In genomic region chr1:43224171-43224570, GRCm38 (mm10) we compare ENCODE assay signal across 12 mouse cellular contexts. TPM values are rescaled to one million over a fixed set of nuclear protein-coding genes. Genes with fewer than 3 reads are reported as not detected.
A peak's percentile ranks its signal among the peaks of the same experiment; 100 is the strongest.
DNase-seq lines count a peak whose midpoint lies in the region; ATAC-seq lines count a peak whose summit lies in the region.
"Had no signal": no experiment of that assay in that cellular context is flagged by ENCODE, and none has a peak within 500 bp of the region (broad histone marks: within the 10 kb centered on the region; RNA-seq: fewer than 3 reads in every experiment).

No protein-coding gene starts in this region.

- H3K4me1 ChIP-seq in megakaryocyte, embryonic 14.5 days, result no peaks in the 10 kb centered on the region
- H3K4me1 ChIP-seq in hindbrain, embryonic 16.5 days (ENCODE audit: control insufficient read depth, insufficient read depth, low read depth, low read length), result no peaks in the 10 kb centered on the region
- H3K4me1 ChIP-seq in neural tube, embryonic 15.5 days, result no peaks in the 10 kb centered on the region
- H3K4me1 ChIP-seq: embryonic facial prominence, embryonic 12.5 days had no signal

- peak; percentile 59 to 80 for ATAC-seq in hematopoietic stem cell, adult 5-6 weeks (replicated peaks in 1 of 2; ENCODE audit: insufficient read depth in 1 of 2, low FRiP score in 2 of 2, low TSS enrichment in 1 of 2, low read depth in 1 of 2, poor library complexity in 2 of 2, severe bottlenecking in 2 of 2)
- ATAC-seq in hindbrain, embryonic 16.5 days, result no peak
- no peak for ATAC-seq in neural tube, embryonic 15.5 days (ENCODE audit: low FRiP score)

- H3K4me2 ChIP-seq in hindbrain, embryonic 16.5 days (ENCODE audit: low read length), result no peak overlapping the region
- no peak overlapping the region for H3K4me2 ChIP-seq in neural tube, embryonic 15.5 days
- H3K4me2 ChIP-seq: embryonic facial prominence, embryonic 12.5 days; heart, embryonic 11.5 days had no signal

- no peaks in the 10 kb centered on the region for H3K9me3 ChIP-seq in megakaryocyte, embryonic 14.5 days
- H3K9me3 ChIP-seq in hindbrain, embryonic 16.5 days (ENCODE audit: control insufficient read depth, low read length), result no peaks in the 10 kb centered on the region
- H3K9me3 ChIP-seq in neural tube, embryonic 15.5 days (replicated peaks), result no peaks in the 10 kb centered on the region
- H3K9me3 ChIP-seq: embryonic facial prominence, embryonic 12.5 days had no signal

- 84% methylated on average over 2 of the region's 2 CpGs for WGBS in hindbrain, embryonic 16.5 days
- 66% methylated on average over 2 of the region's 2 CpGs for WGBS in neural tube, embryonic 15.5 days

- H3K36me3 ChIP-seq in megakaryocyte, embryonic 14.5 days (replicated peaks; ENCODE audit: low read length), result no peaks in the 10 kb centered on the region
- no peaks in the 10 kb centered on the region for H3K36me3 ChIP-seq in hindbrain, embryonic 16.5 days (ENCODE audit: control insufficient read depth, insufficient read depth, low read length)
- no peaks in the 10 kb centered on the region for H3K36me3 ChIP-seq in neural tube, embryonic 15.5 days
- H3K36me3 ChIP-seq: embryonic facial prominence, embryonic 12.5 days had no signal

- H3K4me3 ChIP-seq in megakaryocyte, embryonic 14.5 days (replicated peaks), result peak overlapping the region; percentile 7
- H3K4me3 ChIP-seq in hindbrain, embryonic 16.5 days (ENCODE audit: low read length), result no peak overlapping the region
- H3K4me3 ChIP-seq in neural tube, embryonic 15.5 days (replicated peaks), result no peak overlapping the region
- H3K4me3 ChIP-seq: embryonic facial prominence, embryonic 12.5 days had no signal

- H3K9ac ChIP-seq in hindbrain, embryonic 16.5 days (ENCODE audit: low read depth, low read length), result no peak overlapping the region
- H3K9ac ChIP-seq in neural tube, embryonic 15.5 days (replicated peaks), result no peak overlapping the region
- H3K9ac ChIP-seq: embryonic facial prominence, embryonic 12.5 days had no signal

- no peaks in the 10 kb centered on the region for H3K27me3 ChIP-seq in megakaryocyte, embryonic 14.5 days (replicated peaks)
- no peaks in the 10 kb centered on the region for H3K27me3 ChIP-seq in hindbrain, embryonic 16.5 days (replicated peaks; ENCODE audit: control insufficient read depth, insufficient read depth, low read length)
- H3K27me3 ChIP-seq in neural tube, embryonic 15.5 days (replicated peaks), result no peaks in the 10 kb centered on the region
- H3K27me3 ChIP-seq: embryonic facial prominence, embryonic 12.5 days had no signal

- peak; percentile 62 for DNase-seq in 416B (ENCODE audit: low read depth)
- peak; percentile 27 to 42 for DNase-seq in CD8-positive naive resting alpha-beta T cell, adult 2 months (ENCODE audit: low read depth in 2 of 2, low spot score in 2 of 2)
- no peak for DNase-seq in left cerebral cortex, adult 18-20 months (ENCODE audit: low spot score in 2 of 2)
- no peak for DNase-seq in adrenal gland, postnatal 14 days
- DNase-seq: adrenal gland, adult 8-10 months; left cerebral cortex, postnatal 4 days had no signal

- no peak overlapping the region for H3K27ac ChIP-seq in hindbrain, embryonic 16.5 days (ENCODE audit: low read depth, low read length)
- H3K27ac ChIP-seq in neural tube, embryonic 15.5 days (replicated peaks), result no peak overlapping the region

RNA-seq across cellular contexts. Expression of gene Fhl2, which starts 27.4 kb away (rescaled TPM):
- 2.3 TPM in 1 of 2 replicates, not detected in the other for total RNA-seq in hematopoietic stem cell, adult 5-6 weeks (2017)
- polyA plus RNA-seq in megakaryocyte, embryonic 14.5 days (2012; ENCODE audit: insufficient read depth, low replicate concordance), result 0.56 TPM in 1 of 2 replicates, not detected in the other
- total RNA-seq in left cerebral cortex, adult 18-20 months (2021), result 10 to 100 TPM; 48.9 to 55.4 TPM
- polyA plus RNA-seq in hindbrain, embryonic 16.5 days (2015; fragmentation: Nextera tagmentation; extraction: Ambion mirVana), result 27.1 and 30.9 TPM in 2 replicates
- total RNA-seq in adrenal gland, postnatal 14 days (2021), result 18.5 and 18.6 TPM in 2 replicates
- 31.4 and 32.3 TPM in 2 replicates for polyA plus RNA-seq in neural tube, embryonic 15.5 days (2015; fragmentation: Nextera tagmentation; extraction: Ambion mirVana)

Comparison
In these comparisons a context has a peak if more than half of its experiments do, and no peak if none do; other contexts are left out.
1. DNase-seq: peak in 416B (single experiment) and CD8-positive naive resting alpha-beta T cell, adult 2 months (2 of 2); none in left cerebral cortex, adult 18-20 months (0 of 2) and adrenal gland, postnatal 14 days (single experiment).
2. ATAC-seq: peak in hematopoietic stem cell, adult 5-6 weeks (2 of 2); none in hindbrain, embryonic 16.5 days (single experiment) and neural tube, embryonic 15.5 days (single experiment).